Mouse (Mus musculus) testis, adult 2 months (tissue): ENCODE data around the gene Uchl1.

Experiments used
- CTCF ChIP-seq: fragments of 200-500 bp; IDR thresholded peaks from 2 replicates; pipeline ENCODE4 v1.5.1; 2012; ENCODE audit warnings: low read depth, mild to moderate bottlenecking, inconsistent platforms, low read length, moderate library complexity; ENCODE audit not compliant: control insufficient read depth, insufficient read depth, insufficient replicate concordance
- POLR2A ChIP-seq: fragments of 200-500 bp; IDR thresholded peaks from 2 replicates; pipeline ENCODE4 v1.6.1; 2012; ENCODE audit warnings: low read depth, mild to moderate bottlenecking, inconsistent platforms, low read length, moderate library complexity; ENCODE audit not compliant: control insufficient read depth

- TF ChIP-seq POLR2A: no peak
- TF ChIP-seq CTCF: no peak
Measured at GRCm38 (mm10) chr5:66730621-66731301, 54.9 kb downstream of the Uchl1 start.
